Mouse (Mus musculus): ENCODE data around the gene Cep97. TPM values are rescaled to one million over a fixed set of nuclear protein-coding genes. Genes with fewer than 3 reads are reported as not detected.
A peak's percentile ranks its signal among the peaks of the same experiment; 100 is the strongest.

The Cep97 gene
- total RNA-seq, 2 experiments from 2014 or later, result 16.0 to 19.6 TPM

- no peak for DNase-seq (ENCODE audit: low spot score in 2 of 2)
- Histone ChIP-seq H3K27ac (peak overlapping the region; percentile 94), H3K4me3 (peak overlapping the region; percentile 73)
- no peak for TF ChIP-seq CTCF (conservative IDR thresholded peaks at IDR 0.05)
Measured at GRCm38 (mm10) chr16:55894536-55894892, 40.1 kb downstream of the Cep97 start.

- no peak for TF ChIP-seq CTCF (conservative IDR thresholded peaks at IDR 0.05)
- no peak for DNase-seq (ENCODE audit: low spot score in 2 of 2)
- Histone ChIP-seq H3K4me3 (no peak overlapping the region), H3K27ac (no peak overlapping the region)
Measured at GRCm38 (mm10) chr16:55893410-55894107, 41.1 kb downstream of the Cep97 start.

- no peak overlapping the region for H3K4me3 ChIP-seq
- DNase-seq (ENCODE audit: low spot score in 2 of 2), result no peak
- no peak overlapping the region for H3K27ac ChIP-seq
- no peak for TF ChIP-seq CTCF (conservative IDR thresholded peaks at IDR 0.05)
Measured at GRCm38 (mm10) chr16:55892484-55892883, 42.2 kb downstream of the Cep97 start.

- Histone ChIP-seq H3K4me3 (no peak overlapping the region), H3K27ac (no peak overlapping the region)
- no peak for TF ChIP-seq CTCF (conservative IDR thresholded peaks at IDR 0.05)
- DNase-seq (ENCODE audit: low spot score in 2 of 2), result no peak
Measured at GRCm38 (mm10) chr16:55891346-55891745, 43.3 kb downstream of the Cep97 start.

- DNase-seq (ENCODE audit: low spot score in 2 of 2), result no peak
- Histone ChIP-seq H3K27ac (no peak overlapping the region), H3K4me3 (no peak overlapping the region)
- no peak for TF ChIP-seq CTCF (conservative IDR thresholded peaks at IDR 0.05)
Measured at GRCm38 (mm10) chr16:55890346-55891136, 44.1 kb downstream of the Cep97 start.

GRCm38 (mm10) chr16:55889451-55889850 is 45.2 kb downstream of the Cep97 start:
- no peak overlapping the region for H3K4me3 ChIP-seq
- TF ChIP-seq CTCF (conservative IDR thresholded peaks at IDR 0.05), result peak; percentile 57
- H3K27ac ChIP-seq, result no peak overlapping the region
- no peak for DNase-seq (ENCODE audit: low spot score in 2 of 2)

GRCm38 (mm10) chr16:55888584-55888960 is 46.1 kb downstream of the Cep97 start:
- TF ChIP-seq CTCF (conservative IDR thresholded peaks at IDR 0.05), result no peak
- no peak overlapping the region for H3K4me3 ChIP-seq
- no peak for DNase-seq (ENCODE audit: low spot score in 2 of 2)
- H3K27ac ChIP-seq, result no peak overlapping the region

GRCm38 (mm10) chr16:55887814-55888583 is 46.7 kb downstream of the Cep97 start:
- TF ChIP-seq CTCF (conservative IDR thresholded peaks at IDR 0.05), result peak; percentile 74
- no peak for DNase-seq (ENCODE audit: low spot score in 2 of 2)
- no peak overlapping the region for H3K27ac ChIP-seq

GRCm38 (mm10) chr16:55884246-55884645 is 50.4 kb downstream of the Cep97 start:
- no peak for TF ChIP-seq CTCF (conservative IDR thresholded peaks at IDR 0.05)
- no peak overlapping the region for H3K4me3 ChIP-seq
- DNase-seq (ENCODE audit: low spot score in 2 of 2), result no peak
- H3K27ac ChIP-seq, result no peak overlapping the region

More at GRCm38 (mm10) chr16:55887814-55888583, 46.7 kb downstream of the Cep97 start:
- no peak overlapping the region for H3K4me3 ChIP-seq

- Histone ChIP-seq H3K27ac (no peak overlapping the region), H3K4me3 (no peak overlapping the region)
- no peak for DNase-seq (ENCODE audit: low spot score in 2 of 2)
- no peak for TF ChIP-seq CTCF (conservative IDR thresholded peaks at IDR 0.05)
Measured at GRCm38 (mm10) chr16:55876025-55876424, 58.6 kb downstream of the Cep97 start.

- TF ChIP-seq CTCF (conservative IDR thresholded peaks at IDR 0.05), result no peak
- Histone ChIP-seq H3K4me3 (no peak overlapping the region), H3K27ac (no peak overlapping the region)
- no peak for DNase-seq (ENCODE audit: low spot score in 2 of 2)
Measured at GRCm38 (mm10) chr16:55863832-55864231, 70.8 kb downstream of the Cep97 start.

- peak; percentile 69 to 71 for DNase-seq (ENCODE audit: low spot score in 2 of 2)
- peak; percentile 97 for TF ChIP-seq CTCF (conservative IDR thresholded peaks at IDR 0.05)
- Histone ChIP-seq H3K4me3 (peak overlapping the region; percentile 35), H3K27ac (no peak overlapping the region)
Measured at GRCm38 (mm10) chr16:55863149-55863815, 71.4 kb downstream of the Cep97 start.
